Mouse (Mus musculus) megakaryocyte, embryonic 14.5 days (primary cell): ENCODE measurements around the gene Prkce.

ENCODE experiments used
- FLI1 ChIP-seq: IDR thresholded peaks from 2 replicates; pipeline ENCODE4 v1.6.1; 2012; ENCODE audit warnings: low read length, inconsistent platforms, mixed read lengths
- GATA1 ChIP-seq: IDR thresholded peaks from 3 replicates; pipeline ENCODE4 v1.6.1; 2012; ENCODE audit warnings: mixed read lengths, low read length, inconsistent platforms, borderline replicate concordance

DNA sequence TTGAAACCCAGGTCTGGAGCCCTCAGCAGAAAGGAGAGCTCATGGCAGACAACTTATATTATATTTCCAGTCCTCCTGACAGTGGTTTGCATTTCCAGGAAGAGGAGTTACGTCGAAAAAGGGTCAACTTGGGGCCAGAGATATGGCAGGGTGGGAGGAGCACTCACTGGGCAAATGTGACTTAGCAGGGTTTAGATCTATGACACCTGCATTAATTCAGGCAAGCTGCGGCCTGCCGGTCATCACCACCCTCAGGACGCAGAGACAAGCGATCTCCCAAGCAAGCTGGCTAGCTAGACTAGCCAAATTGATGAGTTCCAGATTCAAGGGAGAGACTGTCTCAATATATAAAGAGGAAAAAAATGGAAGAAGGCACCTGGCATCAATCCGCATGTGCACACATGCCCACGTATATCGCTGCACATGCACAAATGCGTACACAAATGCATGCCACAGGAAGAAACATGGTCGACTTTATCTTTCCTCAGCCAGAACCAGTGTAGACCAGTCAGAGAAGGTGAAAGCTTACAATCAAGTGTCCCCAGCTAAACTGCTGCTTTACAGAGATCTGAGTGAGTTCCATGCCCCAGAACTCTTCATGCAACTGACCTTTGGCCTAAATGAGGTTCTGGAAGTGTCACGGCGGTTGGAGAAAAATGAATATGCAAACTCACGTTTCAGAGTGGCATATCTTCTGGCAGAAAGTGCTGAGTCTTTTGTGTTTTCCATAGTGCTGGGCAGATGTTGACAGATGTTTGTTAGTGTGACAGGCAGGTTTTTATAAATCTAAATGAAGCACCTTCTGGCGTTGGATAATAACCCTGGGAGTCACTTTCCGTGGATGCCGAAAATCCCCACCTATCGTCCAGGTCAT lies 216.4 kb downstream of the Prkce start:
- TF ChIP-seq GATA1 (no peak), FLI1 (no peak)
